17 mouse cellular contexts compared by ENCODE assay signal in genomic region chr19:47329102-47329501, GRCm38 (mm10).
DNase-seq lines count a peak whose midpoint lies in the region; ATAC-seq lines count a peak whose summit lies in the region.
"Had no signal": no experiment of that assay in that cellular context is flagged by ENCODE, and none has a peak within 500 bp of the region (broad histone marks: within the 10 kb centered on the region; RNA-seq: fewer than 3 reads in every experiment).

No protein-coding gene starts in this region.

- no peak for DNase-seq in forebrain, embryonic 10.5 days (ENCODE audit: extremely low spot score, low spot score)
- no peak for DNase-seq in kidney, postnatal 10 days
- DNase-seq in embryonic facial prominence, embryonic 11.5 days (ENCODE audit: low spot score), result no peak
- no peak for DNase-seq in ovary, postnatal 36 days (ENCODE audit: low spot score)
- DNase-seq in layer of hippocampus, adult 9-11 months, result no peak
- DNase-seq: cerebellum, postnatal 36 days; kidney, adult 18-20 months; layer of hippocampus, postnatal 36 days; liver; right cerebral cortex, adult 18-20 months; spleen, adult 18-20 months; thymus, postnatal 4 days had no signal

- no peaks in the 10 kb centered on the region for H3K9me3 ChIP-seq in forebrain, embryonic 10.5 days
- no peaks in the 10 kb centered on the region for H3K9me3 ChIP-seq in forebrain, embryonic 13.5 days (replicated peaks)
- no peaks in the 10 kb centered on the region for H3K9me3 ChIP-seq in kidney, embryonic 14.5 days (ENCODE audit: control insufficient read depth, low read length)
- H3K9me3 ChIP-seq in embryonic facial prominence, embryonic 11.5 days (replicated peaks; ENCODE audit: control insufficient read depth, low read length), result no peaks in the 10 kb centered on the region
- no peaks in the 10 kb centered on the region for H3K9me3 ChIP-seq in limb, embryonic 12.5 days
- H3K9me3 ChIP-seq: forebrain, embryonic 15.5 days had no signal

- ATAC-seq in forebrain, embryonic 13.5 days, result no peak
- no peak for ATAC-seq in kidney, embryonic 14.5 days (ENCODE audit: low FRiP score, low TSS enrichment)
- no peak for ATAC-seq in embryonic facial prominence, embryonic 11.5 days (replicated peaks; ENCODE audit: insufficient number of reproducible peaks, low FRiP score, low TSS enrichment, low read depth)
- ATAC-seq in limb, embryonic 12.5 days (ENCODE audit: insufficient number of reproducible peaks, insufficient read depth, low FRiP score, low TSS enrichment, low read depth), result no peak

- 90% methylated on average over 1 of the region's 1 CpGs for WGBS in forebrain, embryonic 10.5 days
- WGBS in forebrain, embryonic 13.5 days, result 79% methylated on average over 1 of the region's 1 CpGs
- WGBS in kidney, embryonic 14.5 days, result 81% methylated on average over 1 of the region's 1 CpGs
- WGBS in embryonic facial prominence, embryonic 11.5 days, result 100% methylated on average over 1 of the region's 1 CpGs
- 71% methylated on average over 1 of the region's 1 CpGs for WGBS in limb, embryonic 12.5 days

- H3K36me3 ChIP-seq in forebrain, embryonic 10.5 days (replicated peaks), result no peaks in the 10 kb centered on the region
- H3K36me3 ChIP-seq in forebrain, embryonic 13.5 days (ENCODE audit: poor library complexity, severe bottlenecking), result no peaks in the 10 kb centered on the region
- no peaks in the 10 kb centered on the region for H3K36me3 ChIP-seq in kidney, embryonic 14.5 days (ENCODE audit: control insufficient read depth, insufficient read depth, low read length)
- H3K36me3 ChIP-seq in embryonic facial prominence, embryonic 11.5 days (replicated peaks; ENCODE audit: control insufficient read depth, insufficient read depth, low read depth, low read length), result no peaks in the 10 kb centered on the region
- H3K36me3 ChIP-seq in limb, embryonic 12.5 days, result no peaks in the 10 kb centered on the region
- H3K36me3 ChIP-seq: forebrain, embryonic 15.5 days had no signal

- peak overlapping the region; percentile 75 for H3K27ac ChIP-seq in forebrain, embryonic 10.5 days
- no peak overlapping the region for H3K27ac ChIP-seq in forebrain, embryonic 13.5 days
- peak overlapping the region; percentile 59; the same call in 1 of the 2 replicates for H3K27ac ChIP-seq in kidney, embryonic 14.5 days (ENCODE audit: low read depth, low read length)
- peak overlapping the region; percentile 8; the same call in 1 of the 2 replicates for H3K27ac ChIP-seq in embryonic facial prominence, embryonic 11.5 days (replicated peaks; ENCODE audit: low read depth, low read length)
- peak overlapping the region; percentile 88 for H3K27ac ChIP-seq in limb, embryonic 12.5 days
- H3K27ac ChIP-seq: forebrain, embryonic 15.5 days; macrophage had no signal

- H3K4me1 ChIP-seq in forebrain, embryonic 10.5 days, result peaks cover 55% of the 10 kb centered on the region
- H3K4me1 ChIP-seq in forebrain, embryonic 13.5 days, result peaks cover 32% of the 10 kb centered on the region
- peaks cover 49% of the 10 kb centered on the region for H3K4me1 ChIP-seq in kidney, embryonic 14.5 days (ENCODE audit: control insufficient read depth, insufficient read depth, low read length)
- H3K4me1 ChIP-seq in embryonic facial prominence, embryonic 11.5 days (ENCODE audit: control insufficient read depth, insufficient read depth, low read length), result peaks cover 19% of the 10 kb centered on the region
- peaks cover 74% of the 10 kb centered on the region for H3K4me1 ChIP-seq in limb, embryonic 12.5 days (replicated peaks)

- H3K4me3 ChIP-seq in forebrain, embryonic 10.5 days, result no peak overlapping the region
- H3K4me3 ChIP-seq in forebrain, embryonic 13.5 days, result no peak overlapping the region
- no peak overlapping the region for H3K4me3 ChIP-seq in kidney, embryonic 14.5 days (ENCODE audit: low read length)
- H3K4me3 ChIP-seq in embryonic facial prominence, embryonic 11.5 days (ENCODE audit: low read depth, low read length), result no peak overlapping the region
- H3K4me3 ChIP-seq in limb, embryonic 12.5 days (replicated peaks), result no peak overlapping the region
- H3K4me3 ChIP-seq: forebrain, embryonic 15.5 days had no signal

- no peak overlapping the region for H3K4me2 ChIP-seq in forebrain, embryonic 13.5 days
- H3K4me2 ChIP-seq in kidney, embryonic 14.5 days (replicated peaks; ENCODE audit: low read depth, low read length), result no peak overlapping the region
- H3K4me2 ChIP-seq in embryonic facial prominence, embryonic 11.5 days (ENCODE audit: low read depth, low read length), result no peak overlapping the region
- H3K4me2 ChIP-seq in limb, embryonic 12.5 days, result no peak overlapping the region
- H3K4me2 ChIP-seq: forebrain, embryonic 15.5 days had no signal

- H3K9ac ChIP-seq in forebrain, embryonic 13.5 days, result no peak overlapping the region
- peak overlapping the region; percentile 23; the same call in 1 of the 2 replicates for H3K9ac ChIP-seq in kidney, embryonic 14.5 days (ENCODE audit: low read depth, low read length)
- no peak overlapping the region for H3K9ac ChIP-seq in embryonic facial prominence, embryonic 11.5 days (replicated peaks; ENCODE audit: low read length)
- H3K9ac ChIP-seq in limb, embryonic 12.5 days (replicated peaks), result no peak overlapping the region
- H3K9ac ChIP-seq: forebrain, embryonic 15.5 days had no signal

- no peaks in the 10 kb centered on the region; the same call in 1 of the 2 replicates for H3K27me3 ChIP-seq in forebrain, embryonic 10.5 days (ENCODE audit: poor library complexity, severe bottlenecking)
- H3K27me3 ChIP-seq in forebrain, embryonic 13.5 days, result no peaks in the 10 kb centered on the region
- no peaks in the 10 kb centered on the region for H3K27me3 ChIP-seq in kidney, embryonic 14.5 days (ENCODE audit: control insufficient read depth, insufficient read depth, low read length)
- no peaks in the 10 kb centered on the region for H3K27me3 ChIP-seq in embryonic facial prominence, embryonic 11.5 days (ENCODE audit: control insufficient read depth, insufficient read depth, low read length)
- H3K27me3 ChIP-seq in limb, embryonic 12.5 days, result no peaks in the 10 kb centered on the region
- H3K27me3 ChIP-seq: forebrain, embryonic 15.5 days had no signal
